Mouse (Mus musculus) ES-Bruce4 (cell line): Measurements from ENCODE around the gene Hrg.

Source experiments
- CTCF ChIP-seq: IDR thresholded peaks from one replicate; pipeline ENCODE4 v1.8.1; 2011; ENCODE audit warnings: low read depth, low read length
- EP300 ChIP-seq: IDR thresholded peaks from 2 replicates; pipeline ENCODE4 v1.6.1; 2011; ENCODE audit warnings: low read depth, low read length; ENCODE audit not compliant: insufficient read depth
- POLR2A ChIP-seq: IDR thresholded peaks from one replicate; pipeline ENCODE4 v1.8.1; 2011; ENCODE audit warnings: low read length; ENCODE audit not compliant: insufficient read depth

DNA sequence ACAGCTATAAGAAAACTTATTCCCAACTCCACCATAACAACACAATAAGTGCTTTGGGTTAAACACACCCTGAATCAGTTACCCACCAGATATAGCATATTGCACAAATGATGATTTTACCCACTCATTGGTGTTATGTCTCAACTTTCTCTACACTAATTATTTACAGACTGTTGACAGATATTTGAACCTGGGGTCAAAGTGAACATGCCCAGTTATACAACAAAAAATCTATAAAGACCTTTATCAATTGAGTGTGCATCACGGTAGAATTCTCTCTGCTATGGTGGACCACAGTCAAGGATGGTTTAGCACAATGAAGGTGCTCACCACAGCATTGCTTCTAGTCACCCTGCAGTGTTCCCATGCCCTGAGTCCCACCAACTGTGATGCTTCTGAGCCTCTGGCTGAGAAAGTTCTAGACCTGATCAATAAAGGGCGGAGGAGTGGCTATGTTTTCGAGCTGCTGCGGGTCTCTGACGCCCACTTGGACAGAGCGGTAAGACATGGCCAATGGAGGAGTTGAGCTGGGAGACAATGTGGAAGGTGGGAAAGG is at the start of gene Hrg:
- TF ChIP-seq POLR2A (no peak), CTCF (no peak), EP300 (no peak)
